Mouse (Mus musculus) layer of hippocampus, adult 18-20 months (tissue): ENCODE data around the gene Olfr723. TPM values are rescaled to one million over a fixed set of nuclear protein-coding genes. Genes with fewer than 3 reads are reported as not detected.
"Not testable (repeated sequence)": the region's sequence is repeated elsewhere in the genome, so short reads cannot be mapped to it uniquely, and the experiment has no call there.

Source experiments
- DNase-seq, 2 experiments: peaks; one replicate each; pipeline ENCODE4 v3.0.0; 2022; ENCODE audit warnings: low spot score in 2 of 2
- long read RNA-seq: library from polyadenylated mRNA; stranded (forward); transcript quantifications from one replicate; pipeline ENCODE4 v2.0.0, GENCODE M21; 2021
- total RNA-seq, 2 experiments: library from RNA; stranded (reverse); gene quantifications; 2 replicates each; pipeline ENCODE4 v1.2.3; 2021

The Olfr723 gene
- total RNA-seq = not detected
- long read RNA-seq = 0 reads

GRCm38 (mm10) chr14:49931687-49932086 is at the start of gene Olfr723:
TSS of gene Olfr723 (minus strand) at chr14:49931787.
- DNase-seq = not testable (repeated sequence)

- DNase-seq = not testable (repeated sequence)
Observed at GRCm38 (mm10) chr14:49963174-49963573, 31.6 kb upstream of the Olfr723 start, which contains the start of gene Olfr724. TSS of gene Olfr724 (minus strand) at chr14:49963274.

GRCm38 (mm10) chr14:49955890-49956289 is 24.3 kb upstream of the Olfr723 start:
- no peak for DNase-seq

GRCm38 (mm10) chr14:49901899-49902298 is 29.7 kb downstream of the Olfr723 start, which contains the start of gene Olfr722:
TSS of gene Olfr722 (minus strand) at chr14:49901999.
- DNase-seq = no peak

Other genes starting within 250 kb of the Olfr723 start
- gene Armh4, start 148.4 kb downstream of the Olfr723 start, total RNA-seq = 10 to 100 TPM; 26.2 to 27.9 TPM
- not detected for gene Olfr722, start 29.8 kb downstream of the Olfr723 start, total RNA-seq
- gene Olfr724, start 31.5 kb upstream of the Olfr723 start, total RNA-seq = not detected
- gene Olfr725, start 108.6 kb upstream of the Olfr723 start, total RNA-seq = not detected
- gene Olfr726, start 159.2 kb upstream of the Olfr723 start, total RNA-seq = not detected
- not detected for gene Olfr727, start 191.4 kb upstream of the Olfr723 start, total RNA-seq
- not detected for gene Olfr728, start 210.9 kb upstream of the Olfr723 start, total RNA-seq
- gene Olfr729, start 221.1 kb upstream of the Olfr723 start, total RNA-seq = not detected